Mouse (Mus musculus) embryo, embryonic 10 days (tissue): ENCODE measurements around the gene March1.

Experiments
- DNase-seq: peaks from one replicate; pipeline ENCODE4 v3.0.0-alpha.2; 2015; ENCODE audit warnings: low spot score

March1 gene

DNA sequence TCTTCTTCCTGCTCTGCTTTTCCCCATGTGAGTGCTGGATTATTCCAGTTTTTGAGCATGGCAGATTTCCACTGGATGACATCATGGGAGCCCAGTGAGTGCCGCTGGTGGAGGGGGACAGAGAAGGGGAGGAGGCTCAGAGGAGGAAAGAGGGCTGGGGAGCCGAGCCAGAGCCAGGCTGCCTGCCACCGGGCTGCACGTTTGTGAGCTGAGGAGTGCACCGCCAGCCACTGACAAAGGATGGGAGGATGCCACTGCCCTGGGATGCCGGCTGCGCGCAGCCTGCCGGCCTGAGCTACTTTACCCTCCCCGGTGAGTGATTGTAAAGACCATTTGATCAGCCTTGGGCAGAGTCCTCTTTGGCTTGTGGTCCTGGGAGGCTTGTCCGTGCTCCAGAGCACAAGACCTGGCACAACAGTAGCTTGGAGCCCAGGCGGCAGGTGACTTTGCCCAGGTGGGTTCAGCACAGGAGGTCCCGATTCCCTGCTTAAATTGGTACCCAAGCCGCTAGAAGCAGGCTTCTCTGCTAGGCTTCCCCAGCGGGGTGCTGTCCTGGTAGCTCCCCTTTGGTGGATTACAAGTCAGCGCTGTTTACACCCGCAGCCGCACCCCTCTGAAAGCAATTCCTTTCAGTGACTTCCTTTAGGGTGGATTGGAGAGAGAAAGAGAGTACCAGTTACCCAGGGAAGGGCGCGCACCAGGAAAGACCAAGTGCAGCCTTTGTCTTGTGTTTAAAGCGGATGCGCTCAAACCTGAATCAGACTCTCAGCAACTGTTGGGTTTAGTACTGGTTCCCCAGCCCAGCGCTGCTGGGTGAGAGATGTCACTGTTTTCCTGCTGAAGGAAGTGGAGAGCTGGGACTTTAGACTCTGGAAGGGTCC, at the start of gene March1:
Gene March1, plus strand, starts transcription at position 30 of the 881 bp plus-strand sequence.
- DNase-seq, result peak; percentile 9

DNA sequence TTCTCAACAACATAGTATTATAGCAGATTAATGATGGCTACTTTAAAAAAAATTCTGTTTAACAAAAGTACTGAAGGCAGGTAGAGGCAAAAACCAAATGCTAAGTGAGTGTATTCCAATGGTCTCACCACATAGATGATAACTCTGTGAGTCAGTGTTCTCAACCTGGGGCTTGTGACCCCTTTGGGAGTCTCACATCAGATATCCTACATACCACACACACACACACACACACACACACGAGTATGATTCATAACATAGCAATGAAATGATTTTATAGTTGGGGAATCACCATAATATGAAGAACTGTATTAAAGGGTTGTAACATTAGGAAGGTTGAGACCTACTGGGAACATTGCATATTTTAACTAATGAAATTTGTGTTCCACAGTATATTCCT, 30.8 kb upstream of the March1 start:
- no peak for DNase-seq

DNA sequence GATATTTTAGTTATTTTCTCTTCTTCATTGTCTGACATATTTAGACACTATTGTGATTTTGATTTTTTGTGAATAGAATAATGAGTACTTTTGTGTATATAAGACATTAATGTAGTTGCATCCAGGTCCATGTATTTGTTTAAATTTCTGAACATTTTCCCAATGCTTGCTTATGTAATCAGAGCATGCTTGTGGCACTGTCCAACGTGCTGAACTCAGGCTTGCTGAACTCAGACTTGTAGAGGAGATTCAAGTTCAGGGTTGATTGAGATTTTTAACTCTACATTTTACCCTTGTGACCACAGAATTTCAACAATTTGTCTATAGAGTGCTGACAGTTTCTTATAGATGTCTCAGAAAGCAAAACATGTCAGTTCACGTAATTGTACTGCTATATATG, 14.5 kb upstream of the March1 start:
- DNase-seq, result peak; percentile 57

DNA sequence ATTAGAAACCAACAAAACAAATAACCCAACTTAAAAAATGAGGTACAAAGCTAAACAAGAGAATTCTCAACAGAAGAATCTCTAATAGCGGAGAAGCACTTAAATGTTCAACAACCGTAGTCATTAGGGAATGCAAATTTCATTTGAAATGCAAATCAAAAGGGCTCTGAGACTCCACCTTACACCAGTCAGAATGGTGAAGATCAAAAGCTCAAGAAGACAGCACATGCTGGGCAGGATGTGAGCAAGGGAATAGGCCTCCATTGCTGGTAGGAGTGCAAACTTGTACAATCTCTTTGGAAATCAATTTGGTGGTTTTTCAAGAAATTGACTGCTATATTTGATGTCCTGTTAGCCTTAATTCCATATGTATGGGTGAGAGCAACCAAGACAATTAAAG, 8.2 kb upstream of the March1 start:
- no peak for DNase-seq

DNA sequence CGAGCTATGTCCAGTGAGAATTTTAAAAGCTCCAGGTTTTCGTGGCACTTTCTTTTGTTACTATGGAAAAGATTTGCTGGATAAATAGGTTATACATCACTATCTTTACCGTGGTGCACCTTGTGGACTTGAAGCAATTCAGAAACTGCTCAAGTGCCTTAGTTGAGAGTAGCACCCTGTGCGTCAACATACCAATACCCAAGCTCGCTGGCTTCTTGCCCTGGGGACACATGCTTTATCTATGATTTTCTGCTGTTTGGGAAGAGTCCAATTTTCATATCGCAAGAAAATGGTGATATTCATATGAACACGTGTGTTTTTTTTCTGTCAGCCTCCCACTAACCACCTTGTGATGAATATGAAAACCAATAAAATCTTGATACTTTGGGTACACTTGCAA, 1.3 kb downstream of the March1 start:
- no peak for DNase-seq

DNA sequence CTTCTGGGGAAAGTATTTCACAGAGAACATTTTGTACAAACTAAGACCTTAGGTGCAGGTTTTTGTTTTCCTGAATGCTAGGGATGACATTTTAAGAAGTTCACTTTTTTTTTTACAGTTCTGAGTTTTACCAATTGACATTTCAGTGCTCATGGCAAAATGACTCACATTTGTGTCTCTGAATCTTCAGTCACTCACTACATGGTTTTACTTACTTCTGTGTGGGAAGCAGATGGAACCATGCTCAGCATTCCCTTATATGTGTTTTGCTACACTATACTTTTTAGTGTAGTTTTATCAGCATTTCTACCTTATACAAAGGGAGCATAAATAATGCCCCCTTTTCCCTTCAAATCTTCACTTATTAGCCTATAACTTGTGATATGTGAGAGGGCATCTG, 27.2 kb downstream of the March1 start:
- DNase-seq, result no peak

DNA sequence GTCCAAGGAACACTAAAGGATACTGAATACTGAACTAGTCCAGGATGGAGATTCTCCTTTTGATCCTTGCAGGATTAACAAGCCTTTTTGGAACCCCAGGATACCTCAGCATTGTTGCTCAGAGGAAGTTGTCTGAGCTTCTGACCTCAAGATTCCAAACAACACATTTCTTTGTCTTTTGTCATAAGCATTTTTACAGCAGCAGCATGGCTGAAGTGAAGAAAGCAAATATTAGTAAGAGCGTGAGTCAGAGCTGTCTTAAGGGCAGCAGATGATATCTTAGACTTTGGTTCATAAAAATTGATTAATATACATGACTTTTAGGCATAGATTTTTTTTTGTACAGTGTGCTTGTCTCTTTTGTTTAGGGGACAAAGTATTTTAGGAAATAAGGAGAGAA, 27.8 kb downstream of the March1 start:
- DNase-seq, result no peak

DNA sequence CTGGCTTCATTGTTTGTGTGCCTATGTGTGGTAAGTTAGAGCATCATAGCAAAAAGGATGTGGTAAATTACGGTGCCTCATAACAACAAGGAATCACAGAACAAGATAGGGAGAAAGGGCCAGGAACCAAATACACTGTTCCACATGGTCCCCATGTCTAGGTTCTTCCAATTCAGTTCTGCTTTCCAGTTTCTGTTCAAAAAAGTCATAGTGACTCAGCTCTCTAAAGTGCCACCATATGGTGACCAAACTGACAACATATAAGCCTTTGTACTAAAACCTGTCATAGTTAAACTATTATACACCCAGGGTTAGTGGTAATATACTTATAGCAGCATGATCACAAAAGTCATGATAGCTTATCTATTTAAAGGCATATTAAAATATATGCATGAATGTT, 28.2 kb downstream of the March1 start:
- no peak for DNase-seq

DNA sequence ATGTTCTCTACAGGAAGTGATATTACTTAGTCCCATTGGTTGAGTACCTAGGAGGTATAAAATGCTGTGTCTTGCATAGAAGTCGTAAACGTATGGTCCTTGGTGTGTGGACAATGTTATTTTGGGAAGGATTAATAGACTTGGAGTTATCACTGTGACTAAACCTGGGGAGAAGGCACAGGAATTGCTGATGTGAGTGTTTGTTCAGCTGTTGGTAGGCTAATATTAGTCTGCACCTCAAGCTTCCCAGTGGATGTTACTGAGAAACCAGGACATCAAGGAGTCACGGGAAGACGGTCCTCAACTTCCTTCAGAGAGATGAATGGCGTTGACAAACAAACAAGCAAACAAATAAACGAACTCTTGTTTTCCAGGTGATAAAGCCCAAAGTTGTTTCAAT, 38.2 kb downstream of the March1 start:
- no peak for DNase-seq

DNA sequence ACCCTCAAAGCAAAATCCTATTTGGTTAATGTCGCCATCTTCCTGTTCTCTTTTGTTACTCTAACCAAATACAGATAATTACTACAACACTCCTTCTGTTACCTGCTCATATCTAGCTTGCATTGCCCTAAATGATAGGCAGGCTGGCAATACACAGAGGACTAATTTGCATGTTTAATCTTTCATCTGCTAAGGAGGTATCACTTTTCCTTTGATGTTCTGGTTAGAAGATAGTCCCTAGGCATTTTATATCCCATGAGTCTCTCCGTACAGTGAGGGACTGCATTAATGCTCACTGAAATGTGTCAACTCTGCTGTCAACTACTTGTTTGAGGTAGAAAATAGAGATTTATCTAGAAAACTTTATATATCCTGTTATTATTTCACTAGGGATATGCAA, 44.2 kb downstream of the March1 start:
- no peak for DNase-seq

DNA sequence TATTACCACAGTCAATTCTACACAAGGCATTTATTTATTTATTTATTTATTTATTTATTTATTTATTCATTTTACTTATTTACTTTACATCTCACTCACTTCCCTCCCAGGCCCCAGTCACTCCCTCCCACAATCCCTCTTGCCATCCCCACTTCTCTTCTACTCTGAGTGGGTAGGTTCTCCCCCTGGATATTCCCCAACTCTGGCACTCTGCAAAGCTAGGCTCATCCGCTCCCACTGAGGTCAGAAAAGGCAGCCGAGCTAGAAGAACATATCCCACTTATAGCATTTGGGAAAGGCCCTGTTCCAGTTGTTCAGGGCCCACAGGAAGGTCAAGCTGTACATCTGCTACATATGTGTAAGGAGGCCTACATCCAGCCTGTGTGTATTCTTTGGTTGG, 48.1 kb downstream of the March1 start:
- DNase-seq, result no peak

DNA sequence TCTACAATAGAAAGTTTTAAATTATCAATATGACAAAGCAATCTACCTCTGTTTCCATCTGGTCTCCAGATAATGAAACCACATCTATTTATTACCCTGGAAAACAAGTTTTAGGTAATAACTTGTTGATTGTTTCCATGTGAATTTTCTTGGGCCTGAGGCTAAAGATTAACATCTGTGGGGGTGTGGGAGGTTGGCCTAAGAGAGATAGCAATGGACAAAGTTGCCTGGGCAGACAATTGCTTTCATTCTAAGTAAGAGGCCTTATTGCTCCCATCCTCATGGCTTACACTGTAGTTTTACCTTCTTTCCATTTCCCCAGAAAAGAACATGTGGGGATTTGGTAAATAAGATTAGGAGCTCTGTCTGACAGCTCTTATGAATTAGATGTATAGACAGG, 125.4 kb downstream of the March1 start:
- DNase-seq, result no peak

DNA sequence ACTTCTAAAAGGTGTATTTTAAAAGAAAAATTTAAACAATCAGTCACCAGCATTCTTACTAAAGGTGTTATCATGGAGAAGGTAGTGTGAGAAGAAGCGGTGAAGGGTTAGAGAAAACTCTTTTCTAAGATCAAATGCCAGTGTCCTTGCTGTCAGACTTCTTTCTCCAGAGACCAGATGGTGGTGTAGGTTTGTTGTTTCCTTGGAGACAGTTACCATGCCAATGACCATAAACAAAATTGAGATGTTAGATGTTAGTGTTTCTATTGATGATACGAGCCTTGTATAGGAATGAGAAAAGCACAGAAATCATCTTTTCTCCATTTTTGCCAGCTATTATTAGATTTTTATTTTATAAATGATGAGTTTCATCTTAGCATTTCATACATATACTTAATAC, 158.1 kb downstream of the March1 start:
- DNase-seq, result no peak

DNA sequence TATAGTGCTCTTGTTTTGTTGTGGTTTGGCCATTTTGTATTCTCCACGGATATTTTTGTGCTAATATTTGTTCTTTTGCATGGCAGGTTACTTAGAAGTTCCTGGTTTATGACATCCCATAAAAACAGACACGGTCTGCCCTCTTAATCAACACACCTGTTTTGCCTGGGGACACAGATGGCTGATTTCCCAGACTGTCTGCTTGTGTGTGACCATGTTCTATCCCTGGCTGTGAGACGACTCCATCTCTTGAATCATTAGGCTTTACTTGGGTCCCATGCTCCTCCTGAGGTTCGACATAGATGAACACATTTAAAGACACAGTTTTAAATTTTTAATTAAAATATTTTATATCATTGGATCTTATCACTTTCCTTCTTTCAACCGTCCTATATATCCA, 163.5 kb downstream of the March1 start:
- no peak for DNase-seq

DNA sequence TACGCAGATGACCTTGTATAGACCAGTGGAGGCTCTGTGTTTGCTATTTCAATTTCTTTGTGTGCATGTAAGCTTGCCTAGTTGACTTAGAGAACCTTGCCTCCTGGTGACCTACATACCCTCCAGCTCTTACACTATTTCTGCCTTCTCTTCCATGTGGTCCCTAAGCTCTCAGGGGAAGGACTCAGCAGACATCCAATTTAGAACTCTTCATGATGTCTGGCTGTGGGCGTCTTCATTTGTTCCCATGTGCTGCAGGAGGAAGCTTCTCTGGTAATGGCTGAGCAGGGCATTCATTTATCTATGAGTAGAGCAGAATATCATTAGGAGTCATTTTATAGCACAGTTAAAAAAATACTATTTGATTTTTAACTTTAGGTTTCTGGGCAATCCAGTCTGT, 195.3 kb downstream of the March1 start:
- no peak for DNase-seq

DNA sequence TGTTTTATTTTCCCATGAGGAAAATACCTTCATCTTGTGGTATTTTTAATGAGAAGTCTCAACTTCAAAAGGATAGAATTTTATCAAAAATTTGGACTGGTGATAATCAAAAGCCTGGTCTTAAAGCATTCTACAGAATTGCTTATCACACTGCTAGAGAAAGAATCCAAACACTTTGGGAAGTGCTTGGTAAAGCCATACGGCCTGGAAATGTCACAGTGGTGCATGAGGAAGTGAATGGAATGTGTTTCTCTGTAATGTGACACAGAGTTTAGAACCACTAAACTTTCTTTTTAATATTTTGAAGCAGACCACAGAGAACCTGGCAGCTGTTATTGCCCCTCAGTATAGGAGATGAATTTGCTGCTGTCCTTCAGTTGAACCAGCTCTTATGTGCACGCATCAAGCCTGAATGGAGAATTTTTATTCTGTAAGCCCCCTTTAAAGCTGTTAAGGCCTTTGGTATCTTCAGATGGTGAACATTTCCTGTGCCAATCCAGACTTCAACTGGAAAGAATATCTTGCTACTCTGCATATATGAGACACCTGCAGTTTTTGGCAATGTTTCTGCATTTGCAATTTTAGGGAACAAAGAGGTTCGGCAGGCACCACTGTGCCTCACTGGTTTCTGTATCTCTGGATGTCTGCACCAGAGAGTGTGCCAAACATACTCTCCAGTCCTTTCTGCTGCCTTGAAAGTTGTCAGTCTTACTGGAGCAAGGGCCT, 304.8 kb downstream of the March1 start:
- DNase-seq, result no peak

DNA sequence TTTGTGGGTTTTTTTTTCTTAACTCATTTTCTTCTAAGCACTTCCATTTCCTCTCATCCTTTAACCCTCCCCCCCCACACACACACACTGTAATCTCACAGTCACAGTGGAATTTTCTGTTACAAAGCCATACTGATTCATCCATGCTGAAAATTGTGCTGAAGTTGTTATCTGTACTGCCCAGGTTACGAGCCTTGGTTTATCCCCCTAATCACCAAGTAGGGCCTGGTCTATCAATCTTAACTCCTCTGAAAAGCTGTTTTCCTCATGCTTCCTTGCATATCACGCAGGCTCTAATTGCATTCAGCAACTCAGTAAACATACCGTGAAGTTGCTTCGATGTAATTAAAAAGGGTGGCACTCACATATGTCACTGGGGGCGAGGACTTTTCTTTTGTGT, 339.2 kb downstream of the March1 start:
- DNase-seq, result no peak

DNA sequence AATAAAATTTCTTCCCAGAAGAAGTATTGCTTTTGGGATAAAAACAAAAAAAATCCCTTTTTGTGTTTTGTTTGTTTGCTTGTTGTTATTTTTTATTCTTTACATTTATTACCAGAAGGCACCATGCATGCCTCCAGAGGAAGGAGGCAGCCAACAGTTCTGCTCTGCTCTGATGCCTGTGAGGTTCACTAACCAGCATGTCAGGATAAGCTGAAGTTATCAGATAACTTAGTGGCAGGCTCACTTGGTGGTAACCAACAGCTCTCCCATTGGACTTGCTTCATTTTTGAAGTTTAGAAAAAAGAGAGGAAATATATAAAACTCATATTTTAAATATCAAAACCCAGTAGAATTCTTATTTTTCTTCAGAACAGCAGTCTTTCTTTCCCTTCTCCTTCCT, 339.8 kb downstream of the March1 start:
- no peak for DNase-seq

DNA sequence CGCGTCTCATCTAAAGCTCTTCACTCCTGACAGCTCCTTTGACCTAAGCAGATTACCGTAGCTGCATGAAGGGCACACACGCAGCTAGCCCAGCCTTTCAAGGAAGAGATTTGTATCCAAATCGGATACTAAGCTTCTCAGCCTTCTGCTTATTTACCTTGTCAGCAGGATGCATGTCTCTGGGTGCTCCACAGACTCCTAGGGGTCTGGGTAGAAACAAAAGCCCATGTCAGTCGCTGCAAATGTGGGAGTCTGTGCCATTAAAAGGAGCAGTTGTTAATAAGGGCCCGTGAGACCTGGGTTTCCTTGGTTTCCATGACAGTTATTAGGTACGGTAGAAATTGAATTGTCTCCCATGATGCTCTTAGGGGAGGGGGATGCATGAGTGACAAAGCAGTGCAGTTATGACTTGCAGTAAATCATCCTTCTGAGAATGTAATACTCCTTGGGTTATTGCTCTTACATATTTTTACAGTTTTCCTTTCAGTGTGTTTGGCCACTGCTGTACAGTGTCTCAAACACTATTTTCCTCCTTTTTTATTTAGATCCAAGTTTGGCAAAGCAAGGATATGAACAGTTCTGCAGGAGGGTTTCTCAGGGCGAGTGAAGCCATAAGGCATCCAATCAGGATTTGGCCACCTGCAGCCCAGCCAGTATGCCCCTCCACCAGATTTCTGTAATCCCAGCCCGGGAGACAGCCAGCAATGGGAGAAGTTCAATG, 349.0 kb downstream of the March1 start:
- DNase-seq, result peak; percentile 35

DNA sequence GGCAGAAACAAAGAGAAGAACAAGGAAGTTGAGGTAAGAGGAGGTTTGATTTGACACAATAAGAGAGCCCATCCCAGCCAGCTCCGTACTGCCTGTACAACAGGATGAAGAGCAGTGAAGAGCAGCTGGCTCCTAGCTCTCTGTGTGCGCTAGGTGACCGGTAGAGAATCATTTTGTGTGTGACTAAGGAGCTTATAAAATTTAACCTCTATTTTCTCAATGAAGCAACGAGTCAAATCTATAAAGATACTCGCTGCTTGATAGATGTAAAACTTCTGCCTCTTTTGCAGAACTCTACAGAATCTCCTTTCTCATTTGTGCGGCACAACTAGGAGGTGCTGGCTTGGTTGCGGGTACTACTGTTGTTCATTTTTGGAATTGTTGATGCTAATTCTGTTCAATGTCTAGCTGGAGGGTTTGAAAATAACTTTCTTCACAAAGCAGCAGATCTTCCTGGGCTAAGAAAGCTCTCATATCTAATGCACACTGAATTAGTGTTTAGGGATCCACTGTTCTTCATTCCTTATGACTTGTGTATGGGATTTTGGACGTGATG, 349.6 kb downstream of the March1 start:
- DNase-seq, result no peak

DNA sequence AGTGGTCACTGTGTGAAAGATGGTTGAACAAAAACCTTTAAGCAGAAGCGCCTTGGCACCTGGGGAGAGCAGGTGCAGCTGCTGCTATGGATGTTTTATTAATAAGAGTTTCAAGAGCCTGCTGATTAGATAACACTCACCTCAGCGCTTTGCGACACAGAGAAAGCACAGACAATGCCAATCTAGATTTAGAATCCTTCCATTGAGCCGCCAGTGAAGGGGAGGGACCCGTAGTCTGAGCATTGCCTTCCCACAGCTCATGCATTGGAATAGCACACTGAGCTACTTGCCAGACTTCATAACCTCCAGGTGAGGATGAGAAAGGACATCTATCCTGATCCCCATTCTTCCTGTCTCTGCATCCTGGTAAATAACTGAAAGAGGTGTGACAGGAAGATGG, 359.2 kb downstream of the March1 start:
- DNase-seq, result no peak

DNA sequence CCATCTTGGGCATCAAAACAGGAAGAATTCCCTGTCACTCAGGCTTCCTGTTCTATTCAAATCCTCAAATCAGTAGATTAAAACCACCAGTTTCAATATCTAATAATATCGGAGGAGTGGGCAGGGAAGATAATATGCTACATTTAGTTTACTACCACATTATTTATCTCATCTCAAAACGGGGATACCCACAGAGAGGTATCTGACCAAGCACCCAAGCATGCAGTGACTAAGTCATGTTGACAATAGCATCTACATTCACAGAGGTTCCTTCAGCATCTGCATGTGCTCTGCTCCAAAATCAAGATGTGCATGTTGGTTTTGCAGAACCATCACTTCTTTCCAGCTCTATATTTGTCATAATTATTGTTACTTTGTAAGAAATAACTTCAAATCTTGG, 364.3 kb downstream of the March1 start:
- no peak for DNase-seq

DNA sequence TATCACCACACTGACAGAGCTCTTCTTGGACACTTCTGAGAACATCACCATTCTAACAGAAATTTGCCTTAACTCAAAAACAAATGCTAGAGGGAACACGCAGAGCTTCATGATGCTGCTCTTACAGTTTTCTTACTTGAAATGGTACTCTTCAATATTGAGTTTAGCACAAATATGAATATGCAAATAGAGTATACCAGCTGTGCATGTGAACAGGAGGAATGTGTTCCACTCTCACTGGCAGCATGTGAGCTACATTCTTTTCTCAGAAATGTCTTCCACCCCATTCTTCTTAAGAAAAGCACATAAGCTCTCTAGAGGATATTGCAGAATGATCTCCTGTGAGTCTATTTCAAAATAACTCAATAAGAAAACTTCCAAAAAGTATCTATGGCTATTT, 370.0 kb downstream of the March1 start:
- DNase-seq, result no peak
